Mouse (Mus musculus): ENCODE results near the gene Rbm43.
"Not testable (repeated sequence)": the region's sequence is repeated elsewhere in the genome, so short reads cannot be mapped to it uniquely, and the experiment has no call there.

Gene Rbm43

GRCm38 (mm10) chr2:51914532-51914931 lies 20.4 kb downstream of the Rbm43 start:
- DNase-seq (ENCODE audit: low read depth, low spot score), result no peak

DNA sequence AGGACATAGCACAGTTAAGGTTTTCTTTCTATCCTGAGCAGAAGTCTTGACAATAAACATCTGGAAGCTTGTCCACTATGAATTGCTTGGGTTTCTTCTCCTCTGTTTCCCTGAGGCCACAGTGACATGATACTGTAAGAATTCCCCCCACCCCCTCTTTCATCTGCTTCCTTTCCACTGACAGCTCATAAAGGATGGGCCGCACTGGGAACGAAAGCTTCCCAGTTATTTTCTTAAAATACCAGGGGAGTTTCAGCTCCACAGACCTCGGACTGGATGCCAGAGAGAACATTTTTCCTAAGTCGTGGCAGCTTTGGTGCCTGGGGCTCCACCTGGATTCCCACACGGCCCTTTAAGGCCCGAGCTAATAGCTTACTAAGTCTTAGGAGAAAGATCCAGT lies 22.2 kb downstream of the Rbm43 start:
- peak; percentile 40 for DNase-seq (ENCODE audit: low read depth, low spot score)

GRCm38 (mm10) chr2:51911864-51912263 lies 23.1 kb downstream of the Rbm43 start:
- DNase-seq (ENCODE audit: low read depth, low spot score), result no peak

DNA sequence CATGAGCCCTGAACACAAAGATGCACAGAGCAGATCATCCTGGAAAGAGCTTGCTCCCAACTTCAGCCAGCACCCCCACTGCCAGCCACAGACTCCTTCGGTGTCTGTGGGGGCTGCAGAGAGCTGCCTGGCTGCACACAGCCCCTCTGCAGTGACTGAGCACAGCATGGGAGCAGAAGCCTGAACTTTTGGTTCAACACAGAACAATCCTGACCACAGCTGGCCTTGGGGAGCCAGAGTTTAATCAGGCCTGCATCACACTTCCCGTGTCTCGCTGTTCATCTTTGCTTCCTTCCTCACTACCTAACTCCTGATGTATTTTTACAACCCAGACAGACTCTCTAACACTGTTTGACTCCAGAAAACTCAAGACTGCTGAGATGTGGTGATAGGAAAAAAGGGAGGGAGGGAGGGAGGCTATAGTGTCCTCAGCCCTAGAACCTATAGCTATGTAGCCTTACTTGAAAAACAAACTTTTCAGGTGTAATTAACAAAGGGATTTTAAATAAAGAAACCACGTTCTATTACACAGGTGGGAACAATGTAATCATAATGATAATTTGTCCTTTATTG lies 27.3 kb downstream of the Rbm43 start:
- no peak for DNase-seq (ENCODE audit: low read depth, low spot score)

GRCm38 (mm10) chr2:51905637-51906036 lies 29.3 kb downstream of the Rbm43 start:
- no peak for DNase-seq (ENCODE audit: low read depth, low spot score)

- no peak for DNase-seq (ENCODE audit: low read depth, low spot score)
These were observed 42.5 kb downstream of the Rbm43 start for GRCm38 (mm10) chr2:51892411-51892901.

GRCm38 (mm10) chr2:51890961-51891360 lies 44.0 kb downstream of the Rbm43 start:
- no peak for DNase-seq (ENCODE audit: low read depth, low spot score)

GRCm38 (mm10) chr2:51890139-51890538 lies 44.8 kb downstream of the Rbm43 start:
- not testable (repeated sequence) for DNase-seq (ENCODE audit: low read depth, low spot score)

DNA sequence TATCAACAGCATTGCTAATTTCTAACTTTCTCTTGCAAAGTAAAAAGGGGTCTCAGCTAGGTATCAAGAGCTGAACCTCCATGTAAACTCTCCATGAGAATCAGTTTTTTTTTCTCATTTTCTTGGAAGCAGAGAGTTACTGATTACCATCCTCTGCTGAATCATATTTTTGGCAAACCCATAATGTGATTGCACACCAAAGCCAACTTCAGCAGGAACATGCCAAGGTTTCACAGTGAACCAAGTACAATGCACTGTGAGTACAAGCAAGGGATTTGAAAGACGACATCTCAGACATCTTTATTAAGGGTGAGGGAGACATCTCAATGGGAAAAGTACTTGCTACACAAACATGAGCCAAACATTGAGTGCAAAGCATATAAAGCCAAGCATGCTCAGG lies 54.8 kb downstream of the Rbm43 start:
- no peak for DNase-seq (ENCODE audit: low read depth, low spot score)

All from embryo, embryonic 11.5 days (tissue).